Mouse (Mus musculus) hindbrain, embryonic 10.5 days (tissue): ENCODE data around the gene Apbb2. TPM values are rescaled to one million over a fixed set of nuclear protein-coding genes. Genes with fewer than 3 reads are reported as not detected.

ENCODE experiments used
- DNase-seq: peaks from one replicate; pipeline ENCODE4 v3.0.0-alpha.2; 2017; ENCODE audit warnings: low spot score
- H3K27ac ChIP-seq: fragments of 300-500 bp; sonication (generic); 2 replicates; pipeline ENCODE4 v1.5.1; 2016; ENCODE audit warnings: mild to moderate bottlenecking, moderate library complexity
- H3K27me3 ChIP-seq: fragments of 300-500 bp; sonication (generic); 2 replicates; pipeline ENCODE4 v1.6.1; 2016; ENCODE audit warnings: mild to moderate bottlenecking; ENCODE audit not compliant: poor library complexity, insufficient read depth, severe bottlenecking
- H3K36me3 ChIP-seq: fragments of 300-500 bp; sonication (generic); 2 replicates; pipeline ENCODE4 v1.6.1; 2016; ENCODE audit warnings: mild to moderate bottlenecking, moderate library complexity
- H3K4me1 ChIP-seq: fragments of 300-500 bp; sonication (generic); replicated peaks from 2 replicates; pipeline ENCODE4 v1.6.1; 2016; ENCODE audit warnings: mild to moderate bottlenecking
- H3K4me3 ChIP-seq: fragments of 300-500 bp; sonication (generic); 2 replicates; pipeline ENCODE4 v1.5.1; 2016; ENCODE audit warnings: mild to moderate bottlenecking, moderate library complexity
- H3K9me3 ChIP-seq: fragments of 300-500 bp; sonication (generic); 2 replicates; pipeline ENCODE4 v1.6.1; 2016; ENCODE audit warnings: mild to moderate bottlenecking, moderate library complexity
- WGBS: fragments of 180-500 bp; shearing (Covaris S2); methylation state at CpG from one replicate; pipeline ENCODE4 v1.1.7; 2016; 5-methylcytosine and 5-hydroxymethylcytosine counted together
- polyA plus RNA-seq: library from polyadenylated mRNA; unstranded; fragments of >200 nt; fragmentation: Nextera tagmentation; extraction: Ambion mirVana; gene quantifications from 2 replicates; pipeline ENCODE4 v1.2.1, GENCODE M21; 2016

The Apbb2 gene
- polyA plus RNA-seq, 1 experiment from 2014 or later = 44.4 TPM

- no peak for DNase-seq
- no peak overlapping the region for H3K27ac ChIP-seq
Measured at GRCm38 (mm10) chr5:66612964-66613363, 5.6 kb downstream of the Apbb2 start.

GRCm38 (mm10) chr5:66611851-66612250 is 6.7 kb downstream of the Apbb2 start:
- no peak for DNase-seq
- WGBS = 84% methylated on average over 4 of the region's 4 CpGs

More at GRCm38 (mm10) chr5:66612964-66613363, 5.6 kb downstream of the Apbb2 start:
- no peaks in the 10 kb centered on the region for H3K36me3 ChIP-seq
- 84% methylated on average over 5 of the region's 5 CpGs for WGBS
- H3K9me3 ChIP-seq = no peaks in the 10 kb centered on the region
- no peaks in the 10 kb centered on the region for H3K27me3 ChIP-seq
- H3K4me1 ChIP-seq = peaks cover 42% of the 10 kb centered on the region
- H3K4me3 ChIP-seq = no peak overlapping the region

GRCm38 (mm10) chr5:66611361-66611760 is 7.2 kb downstream of the Apbb2 start:
- WGBS = 94% methylated on average over 5 of the region's 5 CpGs
- no peak overlapping the region for H3K4me3 ChIP-seq
- H3K27ac ChIP-seq = no peak overlapping the region
- no peaks in the 10 kb centered on the region for H3K36me3 ChIP-seq
- DNase-seq = no peak
- H3K4me1 ChIP-seq = peaks cover 33% of the 10 kb centered on the region
- no peaks in the 10 kb centered on the region for H3K27me3 ChIP-seq
- no peaks in the 10 kb centered on the region for H3K9me3 ChIP-seq

More at GRCm38 (mm10) chr5:66611851-66612250, 6.7 kb downstream of the Apbb2 start:
- peaks cover 31% of the 10 kb centered on the region for H3K4me1 ChIP-seq
- no peaks in the 10 kb centered on the region for H3K9me3 ChIP-seq
- no peak overlapping the region for H3K4me3 ChIP-seq
- H3K36me3 ChIP-seq = no peaks in the 10 kb centered on the region
- H3K27ac ChIP-seq = no peak overlapping the region
- no peaks in the 10 kb centered on the region for H3K27me3 ChIP-seq

- no peak overlapping the region for H3K4me3 ChIP-seq
- H3K9me3 ChIP-seq = no peaks in the 10 kb centered on the region
- peaks cover 35% of the 10 kb centered on the region for H3K4me1 ChIP-seq
- no peak for DNase-seq
- no peaks in the 10 kb centered on the region for H3K27me3 ChIP-seq
- WGBS = 92% methylated on average over 12 of the region's 12 CpGs
- H3K36me3 ChIP-seq = no peaks in the 10 kb centered on the region
- no peak overlapping the region for H3K27ac ChIP-seq
Measured at GRCm38 (mm10) chr5:66610270-66610669, 8.3 kb downstream of the Apbb2 start.

GRCm38 (mm10) chr5:66609306-66609705 is 9.3 kb downstream of the Apbb2 start:
- Histone ChIP-seq H3K4me3 (no peak overlapping the region), H3K36me3 (no peaks in the 10 kb centered on the region), H3K27ac (no peak overlapping the region), H3K4me1 (peaks cover 26% of the 10 kb centered on the region), H3K9me3 (no peaks in the 10 kb centered on the region), H3K27me3 (no peaks in the 10 kb centered on the region)
- 81% methylated on average over 7 of the region's 7 CpGs for WGBS
- DNase-seq = no peak

GRCm38 (mm10) chr5:66607801-66608200 is 10.8 kb downstream of the Apbb2 start:
- Histone ChIP-seq H3K36me3 (no peaks in the 10 kb centered on the region), H3K27ac (no peak overlapping the region), H3K4me3 (no peak overlapping the region), H3K4me1 (peaks cover 24% of the 10 kb centered on the region), H3K9me3 (no peaks in the 10 kb centered on the region), H3K27me3 (no peaks in the 10 kb centered on the region)
- WGBS = 93% methylated on average over 10 of the region's 10 CpGs
- no peak for DNase-seq

GRCm38 (mm10) chr5:66607201-66607600 is 11.4 kb downstream of the Apbb2 start:
- DNase-seq = no peak
- Histone ChIP-seq H3K9me3 (no peaks in the 10 kb centered on the region), H3K4me3 (no peak overlapping the region), H3K27me3 (no peaks in the 10 kb centered on the region), H3K27ac (no peak overlapping the region), H3K4me1 (peaks cover 27% of the 10 kb centered on the region), H3K36me3 (no peaks in the 10 kb centered on the region)
- WGBS = 89% methylated on average over 4 of the region's 4 CpGs

- no peak overlapping the region for H3K27ac ChIP-seq
- no peaks in the 10 kb centered on the region for H3K36me3 ChIP-seq
- DNase-seq = no peak
- H3K4me1 ChIP-seq = peaks cover 29% of the 10 kb centered on the region
- no peaks in the 10 kb centered on the region for H3K9me3 ChIP-seq
- no peak overlapping the region for H3K4me3 ChIP-seq
- no peaks in the 10 kb centered on the region for H3K27me3 ChIP-seq
- 89% methylated on average over 11 of the region's 11 CpGs for WGBS
Measured at GRCm38 (mm10) chr5:66605636-66606035, 12.9 kb downstream of the Apbb2 start.

GRCm38 (mm10) chr5:66604423-66604822 is 14.2 kb downstream of the Apbb2 start:
- no peak for DNase-seq
- WGBS = 87% methylated on average over 4 of the region's 4 CpGs
- Histone ChIP-seq H3K36me3 (no peaks in the 10 kb centered on the region), H3K4me3 (no peak overlapping the region), H3K27me3 (no peaks in the 10 kb centered on the region), H3K9me3 (no peaks in the 10 kb centered on the region), H3K27ac (no peak overlapping the region), H3K4me1 (peaks cover 29% of the 10 kb centered on the region)

- no peaks in the 10 kb centered on the region for H3K36me3 ChIP-seq
- DNase-seq = no peak
- H3K27me3 ChIP-seq = no peaks in the 10 kb centered on the region
- no peak overlapping the region for H3K4me3 ChIP-seq
- peaks cover 29% of the 10 kb centered on the region for H3K4me1 ChIP-seq
- no peak overlapping the region for H3K27ac ChIP-seq
- H3K9me3 ChIP-seq = no peaks in the 10 kb centered on the region
- WGBS = 52% methylated on average over 8 of the region's 8 CpGs
Measured at GRCm38 (mm10) chr5:66603746-66604145, 14.8 kb downstream of the Apbb2 start.

GRCm38 (mm10) chr5:66603223-66603622 is 15.4 kb downstream of the Apbb2 start:
- Histone ChIP-seq H3K27ac (no peak overlapping the region), H3K4me3 (no peak overlapping the region), H3K4me1 (peaks cover 29% of the 10 kb centered on the region), H3K9me3 (no peaks in the 10 kb centered on the region), H3K27me3 (no peaks in the 10 kb centered on the region), H3K36me3 (no peaks in the 10 kb centered on the region)
- 61% methylated on average over 7 of the region's 7 CpGs for WGBS
- DNase-seq = no peak

- no peak overlapping the region for H3K27ac ChIP-seq
- H3K36me3 ChIP-seq = no peaks in the 10 kb centered on the region
- DNase-seq = peak; percentile 57
- no peak overlapping the region for H3K4me3 ChIP-seq
- no peaks in the 10 kb centered on the region for H3K27me3 ChIP-seq
- no peaks in the 10 kb centered on the region for H3K9me3 ChIP-seq
- peaks cover 29% of the 10 kb centered on the region for H3K4me1 ChIP-seq
- WGBS = 25% methylated on average over 9 of the region's 9 CpGs
Measured at GRCm38 (mm10) chr5:66602287-66602820, 16.2 kb downstream of the Apbb2 start.

GRCm38 (mm10) chr5:66600415-66600814 is 18.2 kb downstream of the Apbb2 start:
- no peak overlapping the region for H3K27ac ChIP-seq
- peaks cover 29% of the 10 kb centered on the region for H3K4me1 ChIP-seq
- H3K36me3 ChIP-seq = no peaks in the 10 kb centered on the region
- no peaks in the 10 kb centered on the region for H3K27me3 ChIP-seq
- DNase-seq = no peak
- 92% methylated on average over 8 of the region's 8 CpGs for WGBS
- no peak overlapping the region for H3K4me3 ChIP-seq
- no peaks in the 10 kb centered on the region for H3K9me3 ChIP-seq

- no peak overlapping the region for H3K4me3 ChIP-seq
- 84% methylated on average over 9 of the region's 9 CpGs for WGBS
- H3K27me3 ChIP-seq = no peaks in the 10 kb centered on the region
- H3K4me1 ChIP-seq = peaks cover 32% of the 10 kb centered on the region
- DNase-seq = no peak
- no peaks in the 10 kb centered on the region for H3K36me3 ChIP-seq
- H3K9me3 ChIP-seq = no peaks in the 10 kb centered on the region
- H3K27ac ChIP-seq = no peak overlapping the region
Measured at GRCm38 (mm10) chr5:66599888-66600287, 18.7 kb downstream of the Apbb2 start.
